Mouse (Mus musculus) lung, postnatal 0 days (tissue): ENCODE measurements around the gene Zfp747. TPM values are rescaled to one million over a fixed set of nuclear protein-coding genes. Genes with fewer than 3 reads are reported as not detected.
"Not testable (repeated sequence)": the region's sequence is repeated elsewhere in the genome, so short reads cannot be mapped to it uniquely, and the experiment has no call there.

Experiments
- ATAC-seq: fragments of 200-750 bp; cut with Nextera tagmentation; 2 replicates; pipeline ENCODE4 v1.8.0; 2017; ENCODE audit warnings: moderate library complexity
- DNase-seq: peaks from one replicate; pipeline ENCODE4 v3.0.0-alpha.2; 2016; ENCODE audit warnings: low spot score
- H3K27ac ChIP-seq: fragments of 300-500 bp; sonication (generic); 2 replicates; pipeline ENCODE4 v1.5.1; 2014; ENCODE audit warnings: antibody characterized with exemption, mild to moderate bottlenecking, low read length, mixed read lengths
- H3K27me3 ChIP-seq: fragments of 300-500 bp; sonication (generic); replicated peaks from 2 replicates; pipeline ENCODE4 v1.6.1; 2014; ENCODE audit warnings: low read length, mixed read lengths; ENCODE audit not compliant: insufficient read depth
- H3K36me3 ChIP-seq: fragments of 300-500 bp; sonication (generic); 2 replicates; pipeline ENCODE4 v1.6.1; 2014; ENCODE audit warnings: low read length, mixed read lengths; ENCODE audit not compliant: insufficient read depth
- H3K4me1 ChIP-seq: fragments of 300-500 bp; sonication (generic); 2 replicates; pipeline ENCODE4 v1.6.1; 2014; ENCODE audit warnings: antibody characterized with exemption, low read depth, low read length, mixed read lengths; ENCODE audit not compliant: insufficient read depth
- H3K4me2 ChIP-seq: fragments of 300-500 bp; sonication (generic); replicated peaks from 2 replicates; pipeline ENCODE4 v1.6.1; 2014; ENCODE audit warnings: low read depth, mild to moderate bottlenecking, low read length, moderate library complexity, mixed read lengths
- H3K4me3 ChIP-seq: fragments of 300-500 bp; sonication (generic); 2 replicates; pipeline ENCODE4 v1.5.1; 2014; ENCODE audit warnings: low read depth, low read length
- H3K9ac ChIP-seq: fragments of 300-500 bp; sonication (generic); replicated peaks from 2 replicates; pipeline ENCODE4 v1.6.1; 2014; ENCODE audit warnings: low read depth, mild to moderate bottlenecking
- H3K9me3 ChIP-seq: fragments of 300-500 bp; sonication (generic); 2 replicates; pipeline ENCODE4 v1.6.1; 2016; ENCODE audit warnings: low read length, mixed read lengths
- CTCF ChIP-seq: IDR thresholded peaks from 2 replicates; pipeline ENCODE4 v1.5.1; 2016; ENCODE audit warnings: antibody characterized with exemption, mild to moderate bottlenecking
- EP300 ChIP-seq: IDR thresholded peaks from 2 replicates; pipeline ENCODE4 v1.6.1; 2016; ENCODE audit warnings: antibody characterized with exemption, mild to moderate bottlenecking, control low read depth
- WGBS: fragments of 180-500 bp; shearing (Covaris S2); extraction: QIAGEN DNeasy Blood & Tissue Kit; methylation state at CpG from one replicate; pipeline ENCODE4 v1.1.7; 2014; 5-methylcytosine and 5-hydroxymethylcytosine counted together
- polyA plus RNA-seq: library from polyadenylated mRNA; unstranded; fragments of >200 nt; fragmentation: Nextera tagmentation; extraction: Ambion mirVana; gene quantifications from 2 replicates; pipeline ENCODE4 v1.2.1, GENCODE M21; 2015

Zfp747 gene
- polyA plus RNA-seq, 1 experiment from 2014 or later: 7.3 TPM

- TF ChIP-seq EP300 (0 out of 2 replicates have a peak, but pooled peaks have one; percentile 19), CTCF (peak; percentile 87)
- peak within 1 kb of the TSS; percentile 79 for H3K4me2 ChIP-seq
- 4% methylated on average over 40 of the region's 40 CpGs for WGBS
- H3K9me3 ChIP-seq, H3K27me3 ChIP-seq, H3K36me3 ChIP-seq, H3K4me1 ChIP-seq: not testable (repeated sequence)
- ATAC-seq: peak; percentile 97
- H3K27ac ChIP-seq: peak within 1 kb of the TSS; percentile 66; the same call in 1 of the 2 replicates
- peak; percentile 92 for DNase-seq
- peak within 1 kb of the TSS; percentile 68 for H3K9ac ChIP-seq
- peak within 1 kb of the TSS; percentile 55 for H3K4me3 ChIP-seq
Measured at GRCm38 (mm10) chr7:127406002-127406987, 30.4 kb upstream of the Zfp747 start, which contains the start of gene Zfp764. Gene Zfp764, minus strand, starts transcription at chr7:127406822.

- H3K4me3 ChIP-seq, H3K4me2 ChIP-seq, H3K36me3 ChIP-seq, H3K9ac ChIP-seq, H3K27ac ChIP-seq, ATAC-seq, H3K4me1 ChIP-seq, DNase-seq, H3K9me3 ChIP-seq, H3K27me3 ChIP-seq: not testable (repeated sequence)
- WGBS: 94% methylated on average over 6 of the region's 6 CpGs
Measured at GRCm38 (mm10) chr7:127404101-127404500, 28.3 kb upstream of the Zfp747 start.

GRCm38 (mm10) chr7:127402980-127403379, 27.1 kb upstream of the Zfp747 start:
- TF ChIP-seq CTCF (peak; percentile 27; the same call in 1 of the 2 replicates), EP300 (no peak)
- Histone ChIP-seq H3K4me3 (no peak overlapping the region), H3K27ac (no peak overlapping the region), H3K9ac (no peak overlapping the region), H3K4me1 (no peaks in the 10 kb centered on the region), H3K36me3 (no peaks in the 10 kb centered on the region), H3K27me3 (no peaks in the 10 kb centered on the region), H3K9me3 (no peaks in the 10 kb centered on the region), H3K4me2 (no peak overlapping the region)
- 42% methylated on average over 2 of the region's 2 CpGs for WGBS
- ATAC-seq (no peak), DNase-seq (no peak)

- no peak for ATAC-seq
- Histone ChIP-seq H3K27me3 (no peaks in the 10 kb centered on the region), H3K36me3 (no peaks in the 10 kb centered on the region), H3K4me1 (no peaks in the 10 kb centered on the region), H3K4me3 (no peak overlapping the region), H3K4me2 (no peak overlapping the region), H3K9me3 (no peaks in the 10 kb centered on the region), H3K9ac (no peak overlapping the region), H3K27ac (no peak overlapping the region)
- WGBS: 65% methylated on average over 3 of the region's 3 CpGs
- DNase-seq: no peak
- TF ChIP-seq EP300: no peak
- TF ChIP-seq CTCF: no peak
Measured at GRCm38 (mm10) chr7:127400355-127400754, 24.5 kb upstream of the Zfp747 start.

GRCm38 (mm10) chr7:127393944-127394333, 18.1 kb upstream of the Zfp747 start:
- H3K4me3 ChIP-seq: peak overlapping the region; percentile 58
- H3K4me1 ChIP-seq: peaks cover 8% of the 10 kb centered on the region; the same call in 1 of the 2 replicates
- peak; percentile 11 for ATAC-seq
- H3K9ac ChIP-seq: peak overlapping the region; percentile 27; the same call in 1 of the 2 replicates
- H3K27ac ChIP-seq: peak overlapping the region; percentile 44
- H3K36me3 ChIP-seq: no peaks in the 10 kb centered on the region
- 11% methylated on average over 7 of the region's 7 CpGs for WGBS
- peak; percentile 37; the same call in 1 of the 2 replicates for TF ChIP-seq EP300
- no peak for TF ChIP-seq CTCF
- no peaks in the 10 kb centered on the region for H3K27me3 ChIP-seq
- DNase-seq: no peak
- peak overlapping the region; percentile 85 for H3K4me2 ChIP-seq
- H3K9me3 ChIP-seq: no peaks in the 10 kb centered on the region

GRCm38 (mm10) chr7:127393157-127393943, 17.5 kb upstream of the Zfp747 start, which contains the start of gene E430018J23Rik:
Gene E430018J23Rik, minus strand, starts transcription at chr7:127393629.
- H3K9ac ChIP-seq: peak within 1 kb of the TSS; percentile 90
- peak within 1 kb of the TSS; percentile 85 for H3K4me2 ChIP-seq
- peaks cover 8% of the 10 kb centered on the region; the same call in 1 of the 2 replicates for H3K4me1 ChIP-seq
- TF ChIP-seq CTCF: no peak
- no peak for TF ChIP-seq EP300
- H3K4me3 ChIP-seq: peak within 1 kb of the TSS; percentile 58
- WGBS: under 1% methylated on average over 45 of the region's 45 CpGs
- H3K36me3 ChIP-seq: no peaks in the 10 kb centered on the region
- no peaks in the 10 kb centered on the region for H3K27me3 ChIP-seq
- peak within 1 kb of the TSS; percentile 89 for H3K27ac ChIP-seq
- DNase-seq: peak; percentile 98
- H3K9me3 ChIP-seq: no peaks in the 10 kb centered on the region
- peak; percentile 98 for ATAC-seq
